Mouse (Mus musculus) cerebral cortex, adult 2 months (tissue): ENCODE results near the gene Fcgr3.

Experiments used
- WGBS: fragments of 180-500 bp; shearing (Covaris S2); methylation state at CpG from one replicate; pipeline ENCODE4 v1.1.7; 2018; 5-methylcytosine and 5-hydroxymethylcytosine counted together

Gene Fcgr3

GRCm38 (mm10) chr1:171081512-171082231, 16.9 kb upstream of the Fcgr3 start:
- 39% methylated on average over 12 of the region's 17 CpGs for WGBS

GRCm38 (mm10) chr1:171079825-171080224, 15.1 kb upstream of the Fcgr3 start:
- no CpG with 5 or more reads among the region's 43 CpGs for WGBS

GRCm38 (mm10) chr1:171079345-171079744, 14.6 kb upstream of the Fcgr3 start:
- 0% methylated on average over 1 of the region's 35 CpGs for WGBS

- 16% methylated on average over 12 of the region's 12 CpGs for WGBS
These were observed 13.7 kb upstream of the Fcgr3 start for GRCm38 (mm10) chr1:171078419-171078818.

GRCm38 (mm10) chr1:171077955-171078354, 13.2 kb upstream of the Fcgr3 start:
- under 1% methylated on average over 20 of the region's 27 CpGs for WGBS

- 52% methylated on average over 5 of the region's 5 CpGs for WGBS
These were observed 12.5 kb upstream of the Fcgr3 start for GRCm38 (mm10) chr1:171077192-171077591.

- 70% methylated on average over 4 of the region's 5 CpGs for WGBS
These were observed 11.4 kb upstream of the Fcgr3 start for GRCm38 (mm10) chr1:171076176-171076575.

GRCm38 (mm10) chr1:171074283-171074682, 9.5 kb upstream of the Fcgr3 start:
- WGBS = 21% methylated on average over 7 of the region's 10 CpGs

- no CpG with 5 or more reads among the region's 45 CpGs for WGBS
These were observed 7.5 kb upstream of the Fcgr3 start for GRCm38 (mm10) chr1:171072217-171072616.

GRCm38 (mm10) chr1:171071726-171072125, 7.0 kb upstream of the Fcgr3 start:
- 0% methylated on average over 1 of the region's 35 CpGs for WGBS

- WGBS = 15% methylated on average over 16 of the region's 16 CpGs
These were observed 6.1 kb upstream of the Fcgr3 start for GRCm38 (mm10) chr1:171070879-171071278.

- WGBS = 56% methylated on average over 3 of the region's 3 CpGs
These were observed 4.8 kb upstream of the Fcgr3 start for GRCm38 (mm10) chr1:171069508-171069907.

- 51% methylated on average over 5 of the region's 5 CpGs for WGBS
These were observed 3.2 kb upstream of the Fcgr3 start for GRCm38 (mm10) chr1:171067928-171068327.

- 38% methylated on average over 4 of the region's 10 CpGs for WGBS
These were observed 1.8 kb upstream of the Fcgr3 start for GRCm38 (mm10) chr1:171066583-171066982.

- 7% methylated on average over 32 of the region's 45 CpGs for WGBS
These were observed 1.0 kb upstream of the Fcgr3 start for GRCm38 (mm10) chr1:171065768-171066167.

- 1% methylated on average over 22 of the region's 35 CpGs for WGBS
These were observed 480 bp upstream of the Fcgr3 start for GRCm38 (mm10) chr1:171065243-171065587.

- 9% methylated on average over 42 of the region's 61 CpGs for WGBS
These were observed 905 bp downstream of the Fcgr3 start for GRCm38 (mm10) chr1:171063569-171064490.

- WGBS = 96% methylated on average over 3 of the region's 3 CpGs
These were observed 3.2 kb downstream of the Fcgr3 start for GRCm38 (mm10) chr1:171061566-171061965.

GRCm38 (mm10) chr1:171060392-171060791, 4.3 kb downstream of the Fcgr3 start:
- WGBS = 69% methylated on average over 10 of the region's 10 CpGs

GRCm38 (mm10) chr1:171059203-171059602, 5.5 kb downstream of the Fcgr3 start:
- WGBS = 76% methylated on average over 2 of the region's 2 CpGs

GRCm38 (mm10) chr1:171057253-171057652, 7.5 kb downstream of the Fcgr3 start:
- WGBS = 79% methylated on average over 5 of the region's 5 CpGs

GRCm38 (mm10) chr1:171053305-171053704, 11.4 kb downstream of the Fcgr3 start:
- WGBS = 90% methylated on average over 6 of the region's 6 CpGs

- WGBS = 87% methylated on average over 7 of the region's 7 CpGs
These were observed 14.0 kb downstream of the Fcgr3 start for GRCm38 (mm10) chr1:171050774-171051173.
